Mouse (Mus musculus): ENCODE measurements around the gene 5730507C01Rik.
"Not testable (repeated sequence)": the region's sequence is repeated elsewhere in the genome, so short reads cannot be mapped to it uniquely, and the experiment has no call there.

Gene 5730507C01Rik

DNA sequence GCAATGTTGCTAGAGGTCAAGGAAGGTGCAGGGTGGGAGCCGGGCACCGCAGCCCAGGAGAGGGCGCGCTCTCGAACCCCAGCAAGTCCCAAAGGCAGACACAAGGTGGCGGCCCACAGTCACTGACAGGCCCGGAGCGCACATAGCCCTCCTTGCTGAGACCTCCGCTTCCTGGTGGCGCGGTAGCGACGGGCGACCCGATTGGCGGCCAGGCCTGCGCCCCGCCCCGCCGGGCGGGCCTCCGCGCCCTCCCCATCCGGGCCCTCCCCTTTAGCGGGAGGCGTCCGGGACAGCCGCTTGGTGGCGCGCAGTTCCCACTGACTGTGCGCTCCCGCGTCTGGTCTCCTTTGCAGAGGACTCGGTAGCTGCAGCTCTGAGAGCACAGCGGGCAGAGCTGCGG is at the start of gene 5730507C01Rik:
Gene 5730507C01Rik, plus strand, starts transcription at position 340 of the 400 bp plus-strand sequence.
- DNase-seq (ENCODE audit: low spot score in 2 of 2): peak in 1 of 2 experiments; percentile 3

GRCm38 (mm10) chr12:18514616-18515015 is 306 bp downstream of the 5730507C01Rik start:
- DNase-seq (ENCODE audit: low spot score in 2 of 2): not testable (repeated sequence)

DNA sequence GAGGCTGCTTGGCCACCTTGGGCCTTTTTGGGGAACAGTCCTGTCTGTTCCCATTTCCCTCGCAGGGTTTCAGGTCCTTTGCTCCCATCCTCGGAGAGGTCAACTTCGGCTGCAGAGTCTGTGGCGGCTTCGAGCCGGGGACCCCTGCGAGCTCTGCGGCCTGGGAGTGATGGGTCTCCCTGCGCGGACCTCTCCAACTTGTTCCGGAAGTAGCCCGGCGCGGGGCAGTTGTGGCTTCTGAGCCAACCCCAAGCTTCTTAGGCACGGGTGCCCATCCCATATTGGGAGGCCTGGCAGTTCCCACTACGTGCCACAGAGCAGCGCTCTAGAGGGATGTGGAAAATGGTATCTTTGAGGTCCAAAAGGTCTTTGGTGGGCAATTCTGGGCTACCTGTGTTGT is 767 bp downstream of the 5730507C01Rik start:
- not testable (repeated sequence) for DNase-seq (ENCODE audit: low spot score in 2 of 2)

All from left cerebral cortex, adult 9 months (tissue).